Mouse (Mus musculus) heart, embryonic 15.5 days (tissue): ENCODE results near the gene Mcur1. TPM values are rescaled to one million over a fixed set of nuclear protein-coding genes. Genes with fewer than 3 reads are reported as not detected.

Experiments used
- ATAC-seq: fragments of 200-750 bp; cut with Nextera tagmentation; replicated peaks from 2 replicates; pipeline ENCODE4 v1.8.0; 2017; ENCODE audit warnings: low read depth, moderate TSS enrichment; ENCODE audit not compliant: insufficient number of reproducible peaks, insufficient read depth, low FRiP score
- H3K27ac ChIP-seq: fragments of 300-500 bp; sonication (generic); 2 replicates; pipeline ENCODE4 v1.5.1; 2015; ENCODE audit warnings: mild to moderate bottlenecking, inconsistent platforms
- H3K27me3 ChIP-seq: fragments of 300-500 bp; sonication (generic); 2 replicates; pipeline ENCODE4 v1.6.1; 2015; ENCODE audit warnings: inconsistent platforms
- H3K36me3 ChIP-seq: fragments of 300-500 bp; sonication (generic); 2 replicates; pipeline ENCODE4 v1.6.1; 2015; ENCODE audit warnings: mild to moderate bottlenecking, inconsistent platforms
- H3K4me1 ChIP-seq: fragments of 300-500 bp; sonication (generic); replicated peaks from 2 replicates; pipeline ENCODE4 v1.6.1; 2015; ENCODE audit warnings: inconsistent platforms
- H3K4me2 ChIP-seq: fragments of 300-500 bp; sonication (generic); 2 replicates; pipeline ENCODE4 v1.6.1; 2015; ENCODE audit warnings: inconsistent platforms, mild to moderate bottlenecking, moderate library complexity
- H3K4me3 ChIP-seq: fragments of 300-500 bp; sonication (generic); 2 replicates; pipeline ENCODE4 v1.5.1; 2015; ENCODE audit warnings: mild to moderate bottlenecking, inconsistent platforms
- H3K9ac ChIP-seq: fragments of 300-500 bp; sonication (generic); 2 replicates; pipeline ENCODE4 v1.6.1; 2015; ENCODE audit warnings: mild to moderate bottlenecking, inconsistent platforms
- H3K9me3 ChIP-seq: fragments of 300-500 bp; sonication (generic); replicated peaks from 2 replicates; pipeline ENCODE4 v1.6.1; 2016; ENCODE audit warnings: inconsistent platforms
- WGBS: fragments of 180-500 bp; shearing (Covaris S2); methylation state at CpG from one replicate; pipeline ENCODE4 v1.1.7; 2015; ENCODE audit warnings: mixed read lengths; 5-methylcytosine and 5-hydroxymethylcytosine counted together
- polyA plus RNA-seq: library from polyadenylated mRNA; unstranded; fragments of >200 nt; fragmentation: Nextera tagmentation; extraction: Ambion mirVana; gene quantifications from 2 replicates; pipeline ENCODE4 v1.2.1, GENCODE M21; 2015

Gene Mcur1
- polyA plus RNA-seq, 1 experiment from 2014 or later, result 17.2 TPM

GRCm38 (mm10) chr13:43548617-43549016, 11.4 kb downstream of the Mcur1 start:
- Histone ChIP-seq H3K4me3 (no peak overlapping the region), H3K4me1 (no peaks in the 10 kb centered on the region), H3K9ac (no peak overlapping the region), H3K36me3 (peaks cover 49% of the 10 kb centered on the region), H3K9me3 (no peaks in the 10 kb centered on the region), H3K27me3 (no peaks in the 10 kb centered on the region), H3K4me2 (no peak overlapping the region), H3K27ac (no peak overlapping the region)
- ATAC-seq, result no peak
- 63% methylated on average over 5 of the region's 5 CpGs for WGBS

GRCm38 (mm10) chr13:43546861-43547260, 13.1 kb downstream of the Mcur1 start:
- Histone ChIP-seq H3K9me3 (no peaks in the 10 kb centered on the region), H3K27ac (no peak overlapping the region), H3K36me3 (peaks cover 35% of the 10 kb centered on the region), H3K4me2 (no peak overlapping the region), H3K9ac (no peak overlapping the region), H3K4me1 (no peaks in the 10 kb centered on the region), H3K4me3 (no peak overlapping the region), H3K27me3 (no peaks in the 10 kb centered on the region)
- no peak for ATAC-seq
- WGBS, result 22% methylated on average over 3 of the region's 3 CpGs

GRCm38 (mm10) chr13:43540205-43540815, 19.7 kb downstream of the Mcur1 start:
- no peak overlapping the region for H3K4me2 ChIP-seq
- no peak; the same call in 1 of the 2 replicates for ATAC-seq

GRCm38 (mm10) chr13:43539409-43539808, 20.6 kb downstream of the Mcur1 start:
- Histone ChIP-seq H3K9me3 (no peaks in the 10 kb centered on the region), H3K36me3 (peaks cover 7% of the 10 kb centered on the region; the same call in 1 of the 2 replicates), H3K4me2 (no peak overlapping the region), H3K27me3 (no peaks in the 10 kb centered on the region), H3K9ac (no peak overlapping the region), H3K4me1 (peaks cover 48% of the 10 kb centered on the region), H3K4me3 (no peak overlapping the region), H3K27ac (no peak overlapping the region)
- no peak for ATAC-seq
- WGBS, result 60% methylated on average over 3 of the region's 3 CpGs

More at GRCm38 (mm10) chr13:43540205-43540815, 19.7 kb downstream of the Mcur1 start:
- peaks cover 45% of the 10 kb centered on the region for H3K4me1 ChIP-seq
- H3K9me3 ChIP-seq, result no peaks in the 10 kb centered on the region
- no peak overlapping the region for H3K27ac ChIP-seq
- no peak overlapping the region for H3K9ac ChIP-seq
- H3K36me3 ChIP-seq, result peaks cover 15% of the 10 kb centered on the region
- no peaks in the 10 kb centered on the region for H3K27me3 ChIP-seq
- WGBS, result 79% methylated on average over 14 of the region's 14 CpGs
- no peak overlapping the region for H3K4me3 ChIP-seq

- peak overlapping the region; percentile 57 for H3K27ac ChIP-seq
- no peaks in the 10 kb centered on the region for H3K36me3 ChIP-seq
- H3K27me3 ChIP-seq, result no peaks in the 10 kb centered on the region
- no peak overlapping the region for H3K9ac ChIP-seq
- peaks cover 48% of the 10 kb centered on the region for H3K4me1 ChIP-seq
- 47% methylated on average over 6 of the region's 6 CpGs for WGBS
- no peaks in the 10 kb centered on the region for H3K9me3 ChIP-seq
- ATAC-seq, result no peak
- no peak overlapping the region for H3K4me3 ChIP-seq
- no peak overlapping the region for H3K4me2 ChIP-seq
Measured at GRCm38 (mm10) chr13:43537854-43538253, 22.1 kb downstream of the Mcur1 start.

GRCm38 (mm10) chr13:43534015-43534414, 26.0 kb downstream of the Mcur1 start:
- ATAC-seq, result no peak
- H3K27ac ChIP-seq, result no peak overlapping the region
- no peaks in the 10 kb centered on the region for H3K27me3 ChIP-seq
- WGBS, result 82% methylated on average over 4 of the region's 4 CpGs
- H3K4me2 ChIP-seq, result no peak overlapping the region
- no peak overlapping the region for H3K9ac ChIP-seq
- H3K4me1 ChIP-seq, result peaks cover 55% of the 10 kb centered on the region
- H3K36me3 ChIP-seq, result no peaks in the 10 kb centered on the region
- H3K9me3 ChIP-seq, result no peaks in the 10 kb centered on the region
- H3K4me3 ChIP-seq, result no peak overlapping the region

- H3K4me1 ChIP-seq, result peaks cover 33% of the 10 kb centered on the region
- peak; percentile 81 for ATAC-seq
- H3K4me3 ChIP-seq, result no peak overlapping the region
- WGBS, result 12% methylated on average over 13 of the region's 13 CpGs
- no peak overlapping the region for H3K9ac ChIP-seq
- no peaks in the 10 kb centered on the region for H3K9me3 ChIP-seq
- no peaks in the 10 kb centered on the region for H3K27me3 ChIP-seq
- no peaks in the 10 kb centered on the region for H3K36me3 ChIP-seq
- H3K27ac ChIP-seq, result peak overlapping the region; percentile 81
- H3K4me2 ChIP-seq, result peak overlapping the region; percentile 11
Measured at GRCm38 (mm10) chr13:43530832-43531693, 28.9 kb downstream of the Mcur1 start.

GRCm38 (mm10) chr13:43530129-43530831, 29.7 kb downstream of the Mcur1 start:
- WGBS, result 31% methylated on average over 14 of the region's 14 CpGs
- Histone ChIP-seq H3K4me3 (no peak overlapping the region), H3K36me3 (no peaks in the 10 kb centered on the region), H3K9me3 (no peaks in the 10 kb centered on the region), H3K27me3 (no peaks in the 10 kb centered on the region), H3K4me1 (peaks cover 37% of the 10 kb centered on the region), H3K4me2 (peak overlapping the region; percentile 11), H3K27ac (peak overlapping the region; percentile 81), H3K9ac (peak overlapping the region; percentile 32; the same call in 1 of the 2 replicates)
- peak; percentile 20; the same call in 1 of the 2 replicates for ATAC-seq

- no peak overlapping the region for H3K27ac ChIP-seq
- H3K27me3 ChIP-seq, result no peaks in the 10 kb centered on the region
- no peak overlapping the region for H3K9ac ChIP-seq
- peaks cover 49% of the 10 kb centered on the region for H3K4me1 ChIP-seq
- WGBS, result 76% methylated on average over 5 of the region's 5 CpGs
- no peak for ATAC-seq
- H3K9me3 ChIP-seq, result no peaks in the 10 kb centered on the region
- no peak overlapping the region for H3K4me2 ChIP-seq
- H3K4me3 ChIP-seq, result no peak overlapping the region
- no peaks in the 10 kb centered on the region for H3K36me3 ChIP-seq
Measured at GRCm38 (mm10) chr13:43526289-43526688, 33.7 kb downstream of the Mcur1 start.

- H3K27me3 ChIP-seq, result no peaks in the 10 kb centered on the region
- H3K9me3 ChIP-seq, result no peaks in the 10 kb centered on the region
- H3K27ac ChIP-seq, result peak overlapping the region; percentile 60
- H3K9ac ChIP-seq, result no peak overlapping the region
- 42% methylated on average over 16 of the region's 16 CpGs for WGBS
- no peaks in the 10 kb centered on the region for H3K36me3 ChIP-seq
- 0 out of 2 replicates have a peak, but pooled peaks have one; percentile 19 for ATAC-seq
- no peak overlapping the region; the same call in 1 of the 2 replicates for H3K4me2 ChIP-seq
- H3K4me1 ChIP-seq, result peaks cover 44% of the 10 kb centered on the region
- no peak overlapping the region for H3K4me3 ChIP-seq
Measured at GRCm38 (mm10) chr13:43525363-43526134, 34.4 kb downstream of the Mcur1 start.
